8 mouse cellular contexts compared by ENCODE assay signal in genomic region chr16:20717978-20718670, GRCm38 (mm10). TPM values are rescaled to one million over a fixed set of nuclear protein-coding genes. Genes with fewer than 3 reads are reported as not detected.
DNase-seq lines count a peak whose midpoint lies in the region; ATAC-seq and TF ChIP-seq lines count a peak whose summit lies in the region.

No protein-coding gene starts in this region.

- TF ChIP-seq CTCF in kidney, adult 2 months (conservative IDR thresholded peaks at IDR 0.05; ENCODE audit: insufficient read depth, insufficient read length, low read depth, low read length), result no peak
- TF ChIP-seq CTCF in MEL (IDR thresholded peaks at IDR 0.05 in 2 of 3, conservative IDR thresholded peaks at IDR 0.05 in 1 of 3; ENCODE audit: control insufficient read depth in 1 of 3, insufficient read depth in 1 of 3, low read depth in 2 of 3, low read length in 3 of 3, poor library complexity in 1 of 3, severe bottlenecking in 1 of 3), result no peak

- H3K36me3 ChIP-seq in kidney, adult 2 months (ENCODE audit: control insufficient read depth, insufficient read depth, low read length), result no peaks in the 10 kb centered on the region
- H3K36me3 ChIP-seq in MEL (ENCODE audit: control insufficient read depth in 1 of 2, insufficient read depth in 2 of 2, low read length in 2 of 2), result peaks cover 0 to 9% of the 10 kb centered on the region in 2 experiments; a peak in 3 of 4 replicates
- H3K36me3 ChIP-seq in hindbrain, embryonic 11.5 days (ENCODE audit: control insufficient read depth, insufficient read depth, low read length), result no peaks in the 10 kb centered on the region
- peaks cover 26% of the 10 kb centered on the region for H3K36me3 ChIP-seq in midbrain, embryonic 13.5 days

- peaks cover 6% of the 10 kb centered on the region; the same call in 1 of the 2 replicates for H3K4me1 ChIP-seq in kidney, adult 2 months (ENCODE audit: control insufficient read depth, insufficient read depth, low read length)
- H3K4me1 ChIP-seq in MEL (ENCODE audit: control insufficient read depth in 1 of 2, insufficient read depth in 2 of 2, low read length in 2 of 2), result peaks cover 0 to 14% of the 10 kb centered on the region in 2 experiments; a peak in 3 of 4 replicates
- peaks cover 11% of the 10 kb centered on the region; the same call in 1 of the 2 replicates for H3K4me1 ChIP-seq in hindbrain, embryonic 11.5 days (replicated peaks; ENCODE audit: control insufficient read depth, insufficient read depth, low read length)
- H3K4me1 ChIP-seq in midbrain, embryonic 13.5 days (replicated peaks), result peaks cover 47% of the 10 kb centered on the region

- H3K27ac ChIP-seq in kidney, adult 2 months (ENCODE audit: insufficient read depth, low read depth, low read length), result peak overlapping the region; percentile 83
- peak overlapping the region; percentile 88 for H3K27ac ChIP-seq in MEL (ENCODE audit: control insufficient read depth, low read depth, low read length)
- H3K27ac ChIP-seq in hindbrain, embryonic 11.5 days (ENCODE audit: low read depth, low read length), result peak overlapping the region; percentile 84; the same call in 1 of the 2 replicates
- H3K27ac ChIP-seq in midbrain, embryonic 13.5 days, result peak overlapping the region; percentile 91

- DNase-seq in kidney, adult 2 months, result no peak
- DNase-seq in kidney, postnatal 4 days, result no peak
- peak; percentile 82 for DNase-seq in MEL (ENCODE audit: low read depth, low spot score)
- DNase-seq in hindbrain, embryonic 11.5 days (ENCODE audit: low spot score), result no peak
- DNase-seq in testis, postnatal 14 days (ENCODE audit: low spot score), result no peak
- no peak for DNase-seq in urinary bladder, postnatal 14 days (ENCODE audit: low spot score)

- 1% methylated on average over 18 of the region's 18 CpGs for WGBS in kidney, adult 2 months
- 4% methylated on average over 18 of the region's 18 CpGs for WGBS in hindbrain, embryonic 11.5 days
- 4% methylated on average over 18 of the region's 18 CpGs for WGBS in midbrain, embryonic 13.5 days

- no peak for TF ChIP-seq POLR2A in kidney, adult 2 months (IDR thresholded peaks at IDR 0.05; ENCODE audit: low read depth, low read length)
- no peak for TF ChIP-seq POLR2A in MEL (IDR thresholded peaks at IDR 0.05; ENCODE audit: control insufficient read depth in 1 of 2, insufficient read depth in 1 of 2, low read depth in 1 of 2, low read length in 2 of 2, poor library complexity in 1 of 2)

- TF ChIP-seq RAD21 in MEL (IDR thresholded peaks at IDR 0.05; ENCODE audit: low read depth, low read length), result no peak

- peak; percentile 14; the same call in 1 of the 2 replicates for ATAC-seq in hindbrain, embryonic 11.5 days (ENCODE audit: low FRiP score)
- peak; percentile 1; the same call in 1 of the 2 replicates for ATAC-seq in midbrain, embryonic 13.5 days
- no peak for ATAC-seq in frontal cortex, adult (ENCODE audit: low TSS enrichment)

- no peak for TF ChIP-seq EP300 in MEL (IDR thresholded peaks at IDR 0.05; ENCODE audit: low read depth in 1 of 2, low read length in 2 of 2)

- H3K4me2 ChIP-seq in hindbrain, embryonic 11.5 days (replicated peaks; ENCODE audit: low read depth, low read length), result peak overlapping the region; percentile 91
- peak overlapping the region; percentile 91 for H3K4me2 ChIP-seq in midbrain, embryonic 13.5 days (replicated peaks)

- peaks cover 7% of the 10 kb centered on the region for H3K79me2 ChIP-seq in MEL (ENCODE audit: control insufficient read depth, insufficient read depth, low read length, poor library complexity)

- peak overlapping the region; percentile 75 for H3K4me3 ChIP-seq in kidney, adult 2 months (ENCODE audit: insufficient read depth, low read depth, low read length)
- H3K4me3 ChIP-seq in MEL (ENCODE audit: control insufficient read depth in 1 of 2, insufficient read depth in 1 of 2, low read depth in 2 of 2, low read length in 2 of 2), result peak overlapping the region; percentile 87 to 89
- peak overlapping the region; percentile 62 for H3K4me3 ChIP-seq in hindbrain, embryonic 11.5 days (ENCODE audit: low read depth, low read length)
- H3K4me3 ChIP-seq in midbrain, embryonic 13.5 days (replicated peaks), result peak overlapping the region; percentile 72

- H3K27me3 ChIP-seq in kidney, adult 2 months (replicated peaks; ENCODE audit: control insufficient read depth, insufficient read depth, low read length), result no peaks in the 10 kb centered on the region
- H3K27me3 ChIP-seq in MEL (ENCODE audit: control insufficient read depth in 1 of 2, insufficient read depth in 2 of 2, low read length in 2 of 2), result no peaks in the 10 kb centered on the region
- no peaks in the 10 kb centered on the region for H3K27me3 ChIP-seq in hindbrain, embryonic 11.5 days (ENCODE audit: control insufficient read depth, insufficient read depth, low read length)
- H3K27me3 ChIP-seq in midbrain, embryonic 13.5 days, result no peaks in the 10 kb centered on the region

- no peaks in the 10 kb centered on the region for H3K9me3 ChIP-seq in MEL (replicated peaks; ENCODE audit: insufficient read depth, low read length)
- H3K9me3 ChIP-seq in hindbrain, embryonic 11.5 days (ENCODE audit: control insufficient read depth, low read length), result no peaks in the 10 kb centered on the region
- H3K9me3 ChIP-seq in midbrain, embryonic 13.5 days, result no peaks in the 10 kb centered on the region

- peak overlapping the region; percentile 89 for H3K9ac ChIP-seq in MEL (ENCODE audit: control insufficient read depth, low read depth, low read length, poor library complexity, severe bottlenecking)
- H3K9ac ChIP-seq in hindbrain, embryonic 11.5 days (ENCODE audit: low read depth, low read length), result peak overlapping the region; percentile 68
- peak overlapping the region; percentile 82 for H3K9ac ChIP-seq in midbrain, embryonic 13.5 days (replicated peaks)

TF ChIP-seq in MEL, 35 proteins besides CTCF, POLR2A, EP300 and RAD21 (continues in another document):
- TF ChIP-seq CHD1 (IDR thresholded peaks at IDR 0.05; ENCODE audit: low read depth, low read length) (0 out of 2 replicates have a peak, but pooled peaks have one; percentile 55), MAFK (IDR thresholded peaks at IDR 0.05; ENCODE audit: borderline replicate concordance, low read depth, low read length) (no peak), ZMIZ1 (IDR thresholded peaks at IDR 0.05; ENCODE audit: low read depth, low read length) (no peak; the same call in 1 of the 2 replicates), TBP (IDR thresholded peaks at IDR 0.05; ENCODE audit: low read depth, low read length) (peak; percentile 1; the same call in 1 of the 2 replicates), ZC3H11A (IDR thresholded peaks at IDR 0.05; ENCODE audit: low read depth, low read length) (no peak), MYB (IDR thresholded peaks at IDR 0.05; ENCODE audit: low read depth, low read length) (no peak), UBTF (IDR thresholded peaks at IDR 0.05; ENCODE audit: borderline replicate concordance, insufficient read depth, low read depth, low read length) (no peak), MEF2A (IDR thresholded peaks at IDR 0.05; ENCODE audit: extremely low read depth, insufficient replicate concordance, low read depth, low read length, poor library complexity, severe bottlenecking) (no peak), TCF12 (IDR thresholded peaks at IDR 0.05; ENCODE audit: low read depth, low read length) (0 out of 2 replicates have a peak, but pooled peaks have one; percentile 5), BHLHE40 (IDR thresholded peaks at IDR 0.05; ENCODE audit: borderline replicate concordance, low read depth, low read length) (no peak), RCOR1 (IDR thresholded peaks at IDR 0.05; ENCODE audit: low read depth, low read length) (no peak; the same call in none of the 2 replicates), USF1 (IDR thresholded peaks at IDR 0.05; ENCODE audit: low read depth, low read length) (no peak)

RNA-seq across cellular contexts. Expression of gene Clcn2, which starts 0.6 kb away (rescaled TPM):
- polyA plus RNA-seq in kidney, adult 2 months (2012; rRNA removed), result 21.4 and 33.1 TPM in 2 replicates
- total RNA-seq in MEL (2012; rRNA removed), result 3.6 and 5.4 TPM in 2 replicates
- 1 to 10 TPM in 1 of 2 experiments, not detected in 1; 9.4 TPM for polyA plus RNA-seq in MEL (2012; ENCODE audit: insufficient read depth in 1 of 2, insufficient read length in 2 of 2, low read depth in 1 of 2, low replicate concordance in 2 of 2, missing spikeins in 1 of 2)
- 20.7 and 22.0 TPM in 2 replicates for polyA plus RNA-seq in hindbrain, embryonic 11.5 days (2014; fragmentation: Nextera tagmentation; extraction: Ambion mirVana)
- 20.6 and 32.0 TPM in 2 replicates for polyA plus RNA-seq in midbrain, embryonic 13.5 days (2015; fragmentation: Nextera tagmentation; extraction: Ambion mirVana)

RNA-seq across cellular contexts. Expression of gene Polr2h, which starts 0.7 kb away (rescaled TPM):
- polyA plus RNA-seq in kidney, adult 2 months (2012; rRNA removed), result 14.0 and 22.4 TPM in 2 replicates
- 174 and 180 TPM in 2 replicates for total RNA-seq in MEL (2012; rRNA removed)
- polyA plus RNA-seq in MEL (2012; ENCODE audit: insufficient read depth in 1 of 2, insufficient read length in 2 of 2, low read depth in 1 of 2, low replicate concordance in 2 of 2, missing spikeins in 1 of 2), result 10 to 100 TPM in 1 of 2 experiments, not detected in 1; 95.4 TPM
- polyA plus RNA-seq in hindbrain, embryonic 11.5 days (2014; fragmentation: Nextera tagmentation; extraction: Ambion mirVana), result 103 and 105 TPM in 2 replicates
- 86.3 and 87.9 TPM in 2 replicates for polyA plus RNA-seq in midbrain, embryonic 13.5 days (2015; fragmentation: Nextera tagmentation; extraction: Ambion mirVana)

RNA-seq across cellular contexts. Expression of gene Chrd, which starts 14.8 kb away (rescaled TPM):
- 7.2 and 10.7 TPM in 2 replicates for polyA plus RNA-seq in kidney, adult 2 months (2012; rRNA removed)
- total RNA-seq in MEL (2012; rRNA removed), result not detected in 2 replicates
- polyA plus RNA-seq in MEL (2012; ENCODE audit: insufficient read depth in 1 of 2, insufficient read length in 2 of 2, low read depth in 1 of 2, low replicate concordance in 2 of 2, missing spikeins in 1 of 2), result not detected
- 2.3 and 3.1 TPM in 2 replicates for polyA plus RNA-seq in hindbrain, embryonic 11.5 days (2014; fragmentation: Nextera tagmentation; extraction: Ambion mirVana)
- polyA plus RNA-seq in midbrain, embryonic 13.5 days (2015; fragmentation: Nextera tagmentation; extraction: Ambion mirVana), result 3.8 and 4.3 TPM in 2 replicates

RNA-seq across cellular contexts. Expression of gene Thpo, which starts 16.2 kb away (rescaled TPM):
- 17.1 and 17.7 TPM in 2 replicates for polyA plus RNA-seq in kidney, adult 2 months (2012; rRNA removed)
- total RNA-seq in MEL (2012; rRNA removed), result not detected in 2 replicates
- not detected for polyA plus RNA-seq in MEL (2012; ENCODE audit: insufficient read depth in 1 of 2, insufficient read length in 2 of 2, low read depth in 1 of 2, low replicate concordance in 2 of 2, missing spikeins in 1 of 2)
- 0.39 and 0.83 TPM in 2 replicates for polyA plus RNA-seq in hindbrain, embryonic 11.5 days (2014; fragmentation: Nextera tagmentation; extraction: Ambion mirVana)
- 0.71 and 1.4 TPM in 2 replicates for polyA plus RNA-seq in midbrain, embryonic 13.5 days (2015; fragmentation: Nextera tagmentation; extraction: Ambion mirVana)

RNA-seq across cellular contexts. Expression of gene Fam131a, which starts 25.1 kb away (rescaled TPM):
- polyA plus RNA-seq in kidney, adult 2 months (2012; rRNA removed), result 3.6 and 4.7 TPM in 2 replicates
- total RNA-seq in MEL (2012; rRNA removed), result not detected in 2 replicates
- not detected for polyA plus RNA-seq in MEL (2012; ENCODE audit: insufficient read depth in 1 of 2, insufficient read length in 2 of 2, low read depth in 1 of 2, low replicate concordance in 2 of 2, missing spikeins in 1 of 2)
- 11.2 and 11.8 TPM in 2 replicates for polyA plus RNA-seq in hindbrain, embryonic 11.5 days (2014; fragmentation: Nextera tagmentation; extraction: Ambion mirVana)
- polyA plus RNA-seq in midbrain, embryonic 13.5 days (2015; fragmentation: Nextera tagmentation; extraction: Ambion mirVana), result 35.7 and 37.3 TPM in 2 replicates
